Mouse (Mus musculus): ENCODE results near the gene Cerk.

DNA sequence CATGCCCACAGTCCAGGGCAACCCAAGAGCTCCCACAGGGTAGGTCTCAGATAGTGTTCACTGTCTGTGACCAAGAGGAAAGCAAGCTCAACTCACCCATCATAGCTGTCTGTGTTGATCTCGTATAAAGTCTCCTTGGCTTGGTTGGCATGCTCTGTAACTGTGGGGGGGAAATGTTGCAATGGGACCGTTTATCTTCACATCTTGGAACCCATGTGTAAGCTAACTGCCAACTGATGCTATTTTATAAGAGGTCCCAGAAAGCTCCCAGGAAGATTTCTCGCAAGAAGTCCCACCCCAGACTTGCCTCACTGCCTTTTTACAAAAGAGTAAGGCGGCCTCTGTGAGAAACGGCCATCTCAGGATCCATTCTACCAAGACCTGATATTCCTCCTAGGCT is 29.4 kb downstream of the Cerk start:
- no peak for TF ChIP-seq POLR2A (IDR thresholded peaks at IDR 0.05; ENCODE audit: borderline replicate concordance, extremely low read depth, low read depth, low read length)
- TF ChIP-seq CTCF (IDR thresholded peaks at IDR 0.05; ENCODE audit: insufficient read depth, low read length) = no peak

Data from lung, adult 2 months (tissue).